Mouse (Mus musculus) bone marrow, adult 2 months (tissue): Measurements from ENCODE around the gene Fmo6. TPM values are rescaled to one million over a fixed set of nuclear protein-coding genes. Genes with fewer than 3 reads are reported as not detected.

ENCODE experiments used
- H3K27ac ChIP-seq: fragments of 200-500 bp; 2 replicates; pipeline ENCODE4 v1.5.1; 2012; ENCODE audit warnings: low read depth, mild to moderate bottlenecking, control low read depth, inconsistent platforms, low read length; ENCODE audit not compliant: control insufficient read depth, poor library complexity, insufficient read depth
- H3K4me1 ChIP-seq: fragments of 200-500 bp; 2 replicates; pipeline ENCODE4 v1.6.1; 2011; ENCODE audit warnings: low read length; ENCODE audit not compliant: control insufficient read depth, insufficient read depth
- H3K4me3 ChIP-seq: fragments of 200-500 bp; replicated peaks from 2 replicates; pipeline ENCODE3; 2011; ENCODE audit warnings: mild to moderate bottlenecking, low read depth, low read length, control low read depth; ENCODE audit not compliant: control insufficient read depth
- CTCF ChIP-seq: fragments of 200-500 bp; IDR thresholded peaks from 2 replicates; pipeline ENCODE4 v1.5.1; 2011; ENCODE audit warnings: low read length, control low read depth; ENCODE audit not compliant: control insufficient read depth, insufficient read depth
- POLR2A ChIP-seq: fragments of 200-500 bp; IDR thresholded peaks from 2 replicates; pipeline ENCODE4 v1.6.1; 2011; ENCODE audit warnings: low read depth, mild to moderate bottlenecking, control low read depth, low read length, borderline replicate concordance; ENCODE audit not compliant: control insufficient read depth
- WGBS: fragments of 180-500 bp; shearing (Covaris S2); methylation state at CpG from one replicate; pipeline ENCODE4 v1.1.7; 2018; 5-methylcytosine and 5-hydroxymethylcytosine counted together
- polyA plus RNA-seq: library from polyadenylated mRNA; stranded (reverse); fragments of >200 nt; gene quantifications from 2 replicates; pipeline ENCODE4 v1.2.4, GENCODE M21; 2011; ENCODE audit warnings: low replicate concordance; ENCODE audit not compliant: missing spikeins, insufficient read depth, insufficient read length

Gene Fmo6
- polyA plus RNA-seq, 1 experiment = 1.2 TPM

- 80% methylated on average over 4 of the region's 4 CpGs for WGBS
Observed at GRCm38 (mm10) chr1:162946837-162947558, 9.7 kb upstream of the Fmo6 start.

DNA sequence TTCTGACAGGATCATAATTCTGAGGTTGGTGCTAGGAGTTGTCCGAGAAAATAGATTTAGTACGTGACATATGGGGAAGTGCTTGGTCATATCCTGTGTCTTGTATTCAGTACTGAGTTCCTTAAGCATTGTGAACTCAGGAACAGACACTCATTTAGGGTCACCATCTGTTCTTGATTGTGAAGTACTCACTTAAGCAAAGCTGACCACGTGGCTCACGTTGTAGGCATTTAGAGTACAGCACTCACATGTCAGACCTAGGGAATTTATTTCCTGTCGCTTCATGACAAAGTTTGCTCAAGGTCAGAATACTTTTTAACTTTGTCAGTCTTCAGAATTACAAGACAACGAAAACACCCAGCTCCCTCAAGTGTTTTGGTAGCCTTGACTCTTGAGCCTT lies 6.4 kb upstream of the Fmo6 start:
- TF ChIP-seq CTCF (no peak), POLR2A (no peak)
- Histone ChIP-seq H3K4me3 (no peak overlapping the region), H3K4me1 (no peaks in the 10 kb centered on the region), H3K27ac (no peak overlapping the region)
- 28% methylated on average over 6 of the region's 6 CpGs for WGBS

More at GRCm38 (mm10) chr1:162946837-162947558, 9.7 kb upstream of the Fmo6 start:
- H3K4me1 ChIP-seq = no peaks in the 10 kb centered on the region
- H3K27ac ChIP-seq = no peak overlapping the region
- no peak for TF ChIP-seq CTCF
- no peak for TF ChIP-seq POLR2A
- H3K4me3 ChIP-seq = no peak overlapping the region

- 74% methylated on average over 4 of the region's 4 CpGs for WGBS
- H3K4me3 ChIP-seq = no peak overlapping the region
- no peak overlapping the region for H3K27ac ChIP-seq
- TF ChIP-seq CTCF = no peak
- TF ChIP-seq POLR2A = no peak
- no peaks in the 10 kb centered on the region for H3K4me1 ChIP-seq
Observed at GRCm38 (mm10) chr1:162938696-162939351, 1.5 kb upstream of the Fmo6 start.

DNA sequence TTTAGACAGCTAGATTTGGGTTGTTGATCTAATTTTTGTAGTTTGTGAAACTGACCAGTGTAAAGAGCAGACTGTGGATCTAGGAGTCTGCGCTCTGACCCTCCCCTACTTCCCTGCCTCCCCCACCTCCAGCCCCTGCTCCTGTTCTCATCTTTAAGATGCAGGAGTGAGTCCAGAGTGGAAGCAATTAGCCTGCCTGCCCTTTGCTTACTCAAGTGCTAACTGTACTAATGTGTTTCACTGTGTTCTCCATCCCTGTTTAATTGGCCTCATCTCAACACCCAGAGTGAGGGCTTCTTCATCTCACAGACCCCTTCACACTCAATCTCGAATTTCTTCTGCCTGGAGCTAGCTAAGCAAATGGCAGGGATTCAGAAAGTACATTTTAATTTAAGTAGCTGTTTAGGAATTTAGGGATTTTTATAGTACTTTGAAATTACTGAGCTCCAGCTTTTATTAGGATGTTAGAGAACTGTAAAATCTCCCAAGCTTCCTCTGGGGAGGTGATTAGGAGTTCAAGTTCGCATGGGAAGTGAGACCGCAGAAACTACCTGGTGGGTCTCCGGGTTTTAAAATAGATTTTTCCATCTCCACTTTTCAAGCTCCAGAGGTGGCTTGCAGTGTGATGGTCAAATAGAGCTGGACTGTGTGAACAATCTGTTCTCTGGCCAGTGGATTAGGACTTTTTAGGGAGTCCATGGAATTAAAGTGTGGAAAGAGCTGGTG lies 818 bp upstream of the Fmo6 start:
- TF ChIP-seq CTCF (no peak), POLR2A (no peak)
- no peak overlapping the region for H3K4me3 ChIP-seq
- H3K27ac ChIP-seq = no peak overlapping the region
- no peaks in the 10 kb centered on the region for H3K4me1 ChIP-seq
- WGBS = 68% methylated on average over 5 of the region's 5 CpGs

GRCm38 (mm10) chr1:162934374-162935012 lies 2.8 kb downstream of the Fmo6 start:
- TF ChIP-seq POLR2A (no peak), CTCF (no peak)

GRCm38 (mm10) chr1:162932386-162932785 lies 4.9 kb downstream of the Fmo6 start:
- 85% methylated on average over 4 of the region's 4 CpGs for WGBS
- TF ChIP-seq CTCF = no peak
- no peak for TF ChIP-seq POLR2A
- H3K4me1 ChIP-seq = no peaks in the 10 kb centered on the region; the same call in 1 of the 2 replicates
- no peak overlapping the region for H3K4me3 ChIP-seq
- no peak overlapping the region for H3K27ac ChIP-seq

More at GRCm38 (mm10) chr1:162934374-162935012, 2.8 kb downstream of the Fmo6 start:
- 78% methylated on average over 4 of the region's 4 CpGs for WGBS
- Histone ChIP-seq H3K27ac (no peak overlapping the region), H3K4me3 (no peak overlapping the region), H3K4me1 (no peaks in the 10 kb centered on the region; the same call in 1 of the 2 replicates)

GRCm38 (mm10) chr1:162931880-162932279 lies 5.4 kb downstream of the Fmo6 start:
- Histone ChIP-seq H3K4me1 (no peaks in the 10 kb centered on the region; the same call in 1 of the 2 replicates), H3K4me3 (no peak overlapping the region), H3K27ac (no peak overlapping the region)
- no peak for TF ChIP-seq CTCF
- no peak for TF ChIP-seq POLR2A
- 71% methylated on average over 5 of the region's 5 CpGs for WGBS

GRCm38 (mm10) chr1:162931310-162931875 lies 5.9 kb downstream of the Fmo6 start:
- no peak overlapping the region for H3K4me3 ChIP-seq
- no peak for TF ChIP-seq CTCF
- no peak for TF ChIP-seq POLR2A
- 60% methylated on average over 4 of the region's 4 CpGs for WGBS

More at GRCm38 (mm10) chr1:162931310-162931875, 5.9 kb downstream of the Fmo6 start:
- no peaks in the 10 kb centered on the region; the same call in 1 of the 2 replicates for H3K4me1 ChIP-seq
- no peak overlapping the region for H3K27ac ChIP-seq
